Mouse (Mus musculus): ENCODE results near the gene Rpl32.
"Not testable (repeated sequence)": the region's sequence is repeated elsewhere in the genome, so short reads cannot be mapped to it uniquely, and the experiment has no call there.

The Rpl32 gene

DNA sequence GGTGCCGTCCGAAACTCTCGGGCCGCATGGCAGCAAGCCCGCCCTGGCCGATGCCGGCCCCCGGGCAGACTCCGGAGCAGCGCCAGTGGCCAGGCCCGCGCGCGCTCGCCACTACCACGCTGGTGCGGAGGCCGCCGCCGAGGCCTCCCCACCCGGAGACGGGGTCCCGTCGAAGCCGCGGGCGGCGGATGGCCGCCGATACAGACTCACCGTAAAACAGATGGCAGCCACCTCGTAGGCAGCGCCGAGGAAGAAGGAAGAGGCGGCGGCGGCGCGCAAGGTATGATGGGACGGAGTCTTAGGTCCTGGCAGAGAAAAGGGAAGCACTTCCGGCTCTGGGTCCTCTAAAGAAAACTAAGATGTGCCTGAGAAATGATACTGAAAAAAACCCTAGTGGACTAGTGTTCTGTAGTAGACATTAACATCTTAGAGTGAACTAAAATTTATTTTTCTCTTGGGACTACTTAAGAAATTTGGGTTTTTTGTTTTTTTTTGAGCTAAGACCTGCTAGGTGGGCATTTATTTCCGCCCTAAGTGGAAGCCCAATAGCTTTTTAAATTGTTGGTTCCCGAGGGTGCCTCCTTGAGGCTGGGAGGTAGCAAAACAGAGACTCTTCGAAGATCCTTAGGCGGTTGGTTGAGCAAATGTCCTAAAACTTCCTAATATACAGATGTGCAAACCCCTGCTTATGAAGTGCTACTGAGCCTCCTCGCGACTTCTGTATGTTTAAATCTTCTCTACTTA is at the start of gene Rpl32:
TSS of gene Rpl32 (minus strand) at position 260 of the 744 bp plus-strand sequence.
- DNase-seq (ENCODE audit: low spot score in 2 of 2) = peak; percentile 91 to 92

DNA sequence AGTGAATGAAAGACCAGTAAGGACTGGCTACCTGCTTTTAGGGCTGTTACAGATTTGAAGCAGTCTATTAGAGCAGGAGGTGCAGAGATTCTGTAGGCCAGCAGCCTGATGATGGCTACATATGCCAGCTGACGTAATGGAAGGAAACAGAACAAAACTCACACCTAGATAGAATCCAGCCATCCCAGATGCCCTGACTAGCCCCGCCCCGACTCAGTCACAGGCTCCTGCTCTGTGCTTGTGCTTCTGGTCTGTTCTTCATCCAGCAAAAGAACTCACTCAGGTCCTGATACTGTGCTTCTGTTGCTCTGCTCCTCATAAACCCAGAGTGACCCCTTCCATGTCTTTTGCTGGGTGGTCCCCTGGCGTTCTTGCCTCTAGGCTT is 47.8 kb upstream of the Rpl32 start:
- DNase-seq (ENCODE audit: low spot score in 2 of 2) = no peak

DNA sequence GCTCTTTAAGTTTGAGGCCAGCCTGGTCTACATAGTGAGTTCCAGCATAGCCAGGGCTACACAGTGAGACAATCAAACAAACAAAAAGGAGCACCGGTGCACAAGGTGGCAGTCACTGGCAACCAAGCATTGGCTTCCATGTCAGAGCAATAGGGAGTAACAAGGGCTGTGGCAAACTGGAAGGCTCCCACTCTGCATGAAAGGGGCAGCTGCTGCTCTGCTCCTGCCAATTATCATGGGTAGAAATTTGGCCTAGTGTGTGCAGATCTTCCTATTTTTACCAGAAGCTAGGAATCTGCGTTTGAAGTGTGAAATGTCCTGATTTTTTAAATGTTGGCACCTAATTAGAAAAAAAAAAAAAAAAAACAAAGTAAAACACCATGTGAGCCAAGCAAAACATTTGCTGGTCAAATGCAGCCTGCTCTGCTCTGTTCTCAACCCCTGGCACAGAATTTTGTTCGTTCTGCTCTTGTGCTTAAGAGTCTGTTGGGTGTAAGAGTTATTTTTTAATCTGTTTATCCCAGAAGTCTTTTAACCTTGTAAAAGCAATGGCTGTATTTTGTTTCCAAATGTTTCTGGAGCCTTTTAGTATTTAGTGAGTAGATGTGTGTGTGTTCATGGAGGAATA is 47.3 kb upstream of the Rpl32 start:
- no peak for DNase-seq (ENCODE audit: low spot score in 2 of 2)

DNA sequence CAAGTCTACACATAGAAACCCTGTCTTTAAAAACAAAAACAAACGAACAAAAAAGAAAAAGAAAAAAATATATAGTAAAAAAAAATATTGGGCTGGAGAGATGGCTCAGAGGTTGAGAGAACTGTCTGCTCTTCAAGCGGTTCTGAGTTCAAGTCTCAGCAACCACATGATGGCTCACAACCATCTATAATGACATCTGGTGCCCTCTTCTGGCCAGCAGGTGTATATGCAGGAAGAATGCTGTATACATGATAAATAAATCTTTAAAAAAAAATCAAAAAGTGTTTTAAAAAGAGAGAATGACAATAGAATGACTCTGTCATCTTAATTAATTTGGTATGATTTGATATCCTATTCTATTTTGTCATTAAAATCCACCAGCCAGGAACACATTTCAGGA is 45.9 kb upstream of the Rpl32 start:
- DNase-seq (ENCODE audit: low spot score in 2 of 2) = no peak

DNA sequence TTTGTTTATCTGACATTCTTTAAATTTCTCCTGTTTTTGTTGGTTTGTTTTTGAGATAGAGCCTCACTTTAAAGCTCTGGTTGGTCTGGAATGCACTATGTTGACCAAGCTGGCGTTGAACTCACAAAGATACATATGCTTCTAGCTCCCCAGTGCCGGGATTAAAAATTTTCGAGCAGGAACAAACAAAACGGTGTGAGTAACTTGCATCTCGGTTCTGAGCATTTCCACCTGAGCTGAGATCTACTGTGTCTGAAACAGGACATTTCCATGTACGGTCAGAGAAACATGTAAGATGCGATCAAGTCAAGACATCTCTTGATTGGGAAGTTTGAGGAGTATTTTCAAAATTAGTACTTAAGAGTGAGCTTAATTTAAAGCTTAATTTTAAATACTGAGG is 45.4 kb upstream of the Rpl32 start:
- no peak for DNase-seq (ENCODE audit: low spot score in 2 of 2)

DNA sequence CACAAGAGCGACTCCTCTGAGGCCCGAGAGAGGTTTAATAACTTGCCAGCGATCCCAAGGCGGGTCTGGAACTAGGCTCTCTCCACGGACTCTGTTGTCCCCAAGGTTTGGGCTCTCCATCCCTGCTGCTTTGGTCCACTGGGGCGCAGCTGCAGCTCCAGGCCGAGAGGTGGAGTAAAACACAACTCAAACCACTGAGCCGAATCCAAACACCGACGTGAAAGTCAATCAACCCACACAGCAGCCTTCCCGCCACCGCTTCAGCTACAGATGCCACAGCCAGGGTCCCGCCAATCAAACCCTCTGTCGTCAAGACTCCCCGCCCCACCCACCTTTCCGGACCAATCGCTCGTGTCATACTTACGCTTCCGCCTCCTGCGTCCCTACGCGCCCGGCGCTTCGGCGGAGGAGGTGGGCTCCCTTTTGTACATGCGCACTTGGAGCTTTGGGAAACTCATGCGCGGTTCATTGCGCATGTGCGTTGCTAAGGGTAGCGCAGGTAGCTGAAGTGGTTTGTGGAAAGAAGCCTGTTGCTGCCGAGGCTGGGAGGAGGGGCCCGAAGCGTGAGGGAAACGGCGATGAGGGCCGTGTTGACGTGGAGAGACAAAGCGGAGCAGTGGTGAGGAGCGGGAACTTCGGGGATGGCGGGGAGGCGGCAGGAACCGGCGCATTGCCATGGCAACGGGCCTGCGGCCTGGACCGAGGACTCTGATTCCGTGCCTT is 44.7 kb upstream of the Rpl32 start, which contains the start of the genes Mbd4 and Ift122:
TSS of gene Mbd4 (minus strand) at position 281 of the 723 bp plus-strand sequence.
TSS of gene Ift122 (plus strand) at position 380 of the 723 bp plus-strand sequence.
- peak; percentile 99 for DNase-seq (ENCODE audit: low spot score in 2 of 2)

DNA sequence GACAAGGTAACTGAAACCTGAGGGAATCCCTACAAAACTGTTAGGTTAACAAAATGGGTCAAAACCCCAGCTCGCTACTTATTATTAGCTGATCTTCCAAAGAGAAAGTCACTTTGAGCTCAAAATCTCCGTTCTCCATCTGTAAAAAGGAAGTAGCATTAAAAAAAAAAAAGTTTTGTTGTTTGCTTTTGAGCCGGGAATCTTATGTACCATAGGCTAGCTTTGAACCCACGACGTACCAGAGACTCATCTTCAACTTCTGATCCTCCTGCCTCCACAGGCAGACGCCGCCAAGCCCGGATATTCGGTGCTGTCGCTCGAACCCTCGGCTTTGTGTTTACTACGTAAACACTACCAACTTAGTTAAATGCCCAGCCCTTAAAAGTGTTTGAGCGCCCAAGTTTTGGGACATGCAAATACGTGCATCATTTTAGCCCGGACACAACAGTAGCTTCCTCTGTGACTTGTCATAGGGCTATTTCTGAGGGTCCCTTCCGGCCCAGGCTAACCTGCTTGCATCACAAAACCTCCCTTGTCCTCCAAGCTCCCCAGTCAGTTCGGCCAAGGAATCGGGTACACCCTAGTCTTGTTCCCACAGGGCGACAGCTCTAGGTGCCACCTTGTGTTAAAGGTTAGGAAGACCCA is 44.0 kb upstream of the Rpl32 start:
- DNase-seq (ENCODE audit: low spot score in 2 of 2) = peak in 1 of 2 experiments; percentile 33

DNA sequence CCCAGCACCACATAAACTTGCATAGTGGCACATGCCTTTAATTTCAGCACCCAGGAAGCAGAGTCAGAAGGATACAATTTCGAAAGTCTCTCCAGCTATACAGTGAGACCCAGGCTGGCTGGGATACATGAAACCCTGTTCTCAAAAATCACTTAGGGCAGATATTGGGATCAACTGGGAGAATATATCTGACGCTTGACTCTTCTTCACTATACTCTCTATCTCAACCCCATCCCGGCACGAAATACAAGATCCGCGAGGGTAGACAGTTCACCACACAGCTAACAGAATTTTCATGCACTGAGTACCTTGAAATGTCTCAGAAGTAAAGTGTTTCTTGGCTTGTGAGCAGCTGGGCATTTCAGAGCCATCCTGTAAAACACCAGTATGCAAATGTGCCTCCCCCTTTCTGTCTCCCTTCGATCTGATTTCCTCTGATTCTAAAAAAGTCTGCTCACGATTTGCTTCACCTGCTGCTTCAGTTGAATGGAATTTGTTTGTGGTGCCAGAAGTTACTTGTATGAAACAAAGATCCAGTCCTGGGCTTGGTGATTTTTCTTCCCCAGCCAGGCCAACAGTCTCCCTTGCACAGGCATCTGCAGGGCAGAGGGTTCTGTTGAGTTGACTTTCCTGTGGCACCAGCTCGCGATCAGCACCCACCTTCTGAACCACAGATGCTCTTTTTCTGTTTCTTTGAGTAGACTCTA is 40.2 kb upstream of the Rpl32 start:
- no peak for DNase-seq (ENCODE audit: low spot score in 2 of 2)

DNA sequence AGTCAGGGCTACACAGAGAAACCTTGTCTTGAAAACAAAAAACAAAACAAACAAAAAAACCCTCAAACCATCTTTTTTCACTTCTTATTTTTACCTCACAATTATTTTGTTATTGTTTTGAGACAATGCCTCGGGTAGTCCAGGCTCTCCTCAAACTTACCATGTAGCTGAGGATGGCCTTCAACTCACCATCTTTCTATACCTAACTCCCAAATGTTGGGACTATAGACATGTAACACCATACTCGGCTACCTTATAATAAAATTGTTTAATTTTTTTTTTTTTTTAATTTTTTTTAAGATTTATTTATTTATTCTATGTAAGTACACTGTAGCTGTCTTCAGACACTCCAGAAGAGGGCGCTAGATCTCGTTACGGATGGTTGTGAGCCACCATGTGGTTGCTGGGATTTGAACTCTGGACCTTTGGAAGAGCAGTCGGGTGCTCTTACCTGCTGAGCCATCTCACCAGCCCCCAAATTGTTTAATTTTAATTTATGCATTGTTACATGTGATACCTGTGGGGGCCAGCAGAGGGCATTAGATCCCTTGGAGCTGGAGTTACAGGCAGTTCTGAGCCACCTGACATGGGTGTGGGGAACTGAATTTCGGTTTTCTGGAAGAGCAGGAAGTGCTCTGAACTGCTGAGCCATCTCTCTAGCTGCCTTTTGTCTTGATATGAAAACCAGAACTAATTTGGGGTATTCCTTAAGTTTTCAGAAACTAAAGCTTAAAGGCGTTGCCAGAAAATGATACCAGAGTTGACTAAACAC is 38.3 kb upstream of the Rpl32 start:
- peak; percentile 63 to 65 for DNase-seq (ENCODE audit: low spot score in 2 of 2)

DNA sequence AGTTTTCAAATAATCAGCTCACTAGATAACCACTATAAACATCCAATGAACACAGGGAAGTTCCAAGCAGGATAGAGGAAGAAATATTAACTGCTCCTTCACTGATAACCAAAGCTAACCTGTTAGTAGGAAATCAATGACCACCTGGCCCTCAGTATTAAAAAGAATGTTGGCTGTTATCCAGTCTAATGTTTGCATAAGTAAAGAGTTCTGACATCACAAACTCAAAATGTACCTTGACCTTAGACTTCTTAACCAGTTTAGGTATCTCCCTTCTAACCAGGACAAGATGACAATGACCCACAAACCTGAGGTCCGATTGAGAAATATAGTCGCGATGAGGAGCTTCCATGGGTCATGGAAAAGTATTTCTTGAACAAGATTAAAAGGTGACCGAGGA is 36.5 kb upstream of the Rpl32 start:
- DNase-seq (ENCODE audit: low spot score in 2 of 2) = no peak

DNA sequence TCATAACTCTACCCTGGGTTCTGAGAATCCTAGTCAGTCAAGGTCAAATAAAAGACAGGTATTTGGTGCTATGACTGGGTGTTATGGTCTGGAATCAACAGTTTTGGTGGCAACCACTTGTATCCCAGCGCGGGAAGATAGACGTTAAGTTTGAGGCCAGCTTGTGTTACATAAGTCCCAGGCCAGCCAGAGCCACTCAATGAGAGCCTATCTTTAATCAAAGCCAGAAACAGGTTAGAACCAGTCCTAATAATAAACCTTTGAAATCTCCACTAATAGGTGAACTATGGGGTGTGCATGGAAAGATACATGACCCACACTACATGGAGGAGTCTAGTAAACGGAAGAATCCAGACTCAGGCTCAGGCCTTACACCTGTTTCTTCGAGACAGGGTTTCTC is 30.2 kb upstream of the Rpl32 start:
- no peak for DNase-seq (ENCODE audit: low spot score in 2 of 2)

DNA sequence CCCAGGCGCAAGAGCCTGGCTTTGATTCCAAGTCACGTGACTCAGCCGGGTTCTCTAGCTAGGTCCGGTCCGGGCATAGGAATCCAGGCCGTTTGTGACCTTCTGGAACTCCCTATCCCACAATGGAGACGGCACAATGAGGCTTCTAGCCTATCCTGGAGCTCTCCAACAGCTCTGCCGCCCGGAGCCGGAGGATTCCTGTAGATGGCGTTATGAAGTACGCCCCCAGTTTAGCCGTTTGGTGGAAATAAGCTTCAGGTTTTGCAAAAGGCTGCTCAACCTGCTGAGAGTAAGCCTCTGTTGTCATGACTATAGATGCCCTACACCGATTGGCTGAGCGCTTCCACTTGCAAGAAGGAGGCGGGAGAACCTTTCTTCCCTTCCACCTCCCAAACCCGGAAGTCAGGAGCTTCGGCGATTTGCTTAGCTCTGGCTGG is 29.6 kb upstream of the Rpl32 start, which contains the start of gene Efcab12:
TSS of gene Efcab12 (minus strand) at position 252 of the 437 bp plus-strand sequence.
- DNase-seq (ENCODE audit: low spot score in 2 of 2) = peak; percentile 86 to 91

DNA sequence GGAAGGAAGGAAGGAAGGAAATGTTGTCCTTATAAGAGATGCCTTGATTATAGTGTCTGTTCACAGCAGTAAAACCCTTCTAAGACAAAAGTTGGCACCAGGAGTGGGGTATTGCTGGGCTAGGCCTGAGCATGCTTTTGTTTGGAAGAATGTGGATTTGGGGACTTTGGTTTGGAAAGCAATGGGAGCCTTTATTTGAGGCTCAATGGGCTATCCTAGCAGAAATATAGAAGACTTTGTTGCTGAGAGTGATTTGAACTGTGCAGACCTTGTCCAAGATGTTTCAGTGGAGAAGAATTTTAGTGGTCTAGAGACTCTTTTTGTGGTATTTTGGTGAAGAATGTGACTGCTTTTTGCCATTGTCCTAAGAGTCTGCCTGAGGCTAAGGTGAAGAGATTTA is 25.3 kb upstream of the Rpl32 start:
- no peak for DNase-seq (ENCODE audit: low spot score in 2 of 2)

DNA sequence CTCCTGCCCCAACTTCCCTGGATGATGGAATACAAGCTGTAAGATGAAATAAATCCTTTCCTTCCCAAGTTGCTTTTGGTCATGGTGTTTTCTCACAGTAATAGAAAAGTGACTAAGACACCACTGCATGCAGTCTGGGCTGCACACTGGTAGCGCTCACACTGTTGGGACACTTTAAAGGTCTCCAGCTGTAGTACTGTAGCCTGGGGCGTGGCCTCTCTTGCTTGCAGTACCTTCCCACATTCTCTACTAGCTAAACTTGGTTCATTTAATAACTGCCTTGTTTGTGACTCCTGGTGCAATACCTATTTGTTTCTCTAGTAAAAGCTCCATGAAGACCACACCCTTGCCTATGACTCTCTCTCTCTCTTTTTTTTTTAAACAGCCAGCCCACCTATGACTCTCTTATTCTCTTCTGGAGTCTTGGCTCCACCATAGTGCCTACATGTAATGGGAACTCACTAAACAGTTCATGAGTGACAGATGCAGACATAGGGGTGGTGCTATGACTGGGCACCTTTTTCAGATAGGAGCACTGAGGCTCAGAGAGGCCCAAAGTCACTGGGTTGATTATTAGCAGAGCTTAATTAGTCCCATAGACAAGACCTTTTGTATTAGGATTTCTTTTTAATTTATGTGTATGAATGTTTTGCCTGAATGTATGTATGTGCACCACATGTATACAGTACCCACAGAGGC is 23.8 kb upstream of the Rpl32 start:
- no peak for DNase-seq (ENCODE audit: low spot score in 2 of 2)

DNA sequence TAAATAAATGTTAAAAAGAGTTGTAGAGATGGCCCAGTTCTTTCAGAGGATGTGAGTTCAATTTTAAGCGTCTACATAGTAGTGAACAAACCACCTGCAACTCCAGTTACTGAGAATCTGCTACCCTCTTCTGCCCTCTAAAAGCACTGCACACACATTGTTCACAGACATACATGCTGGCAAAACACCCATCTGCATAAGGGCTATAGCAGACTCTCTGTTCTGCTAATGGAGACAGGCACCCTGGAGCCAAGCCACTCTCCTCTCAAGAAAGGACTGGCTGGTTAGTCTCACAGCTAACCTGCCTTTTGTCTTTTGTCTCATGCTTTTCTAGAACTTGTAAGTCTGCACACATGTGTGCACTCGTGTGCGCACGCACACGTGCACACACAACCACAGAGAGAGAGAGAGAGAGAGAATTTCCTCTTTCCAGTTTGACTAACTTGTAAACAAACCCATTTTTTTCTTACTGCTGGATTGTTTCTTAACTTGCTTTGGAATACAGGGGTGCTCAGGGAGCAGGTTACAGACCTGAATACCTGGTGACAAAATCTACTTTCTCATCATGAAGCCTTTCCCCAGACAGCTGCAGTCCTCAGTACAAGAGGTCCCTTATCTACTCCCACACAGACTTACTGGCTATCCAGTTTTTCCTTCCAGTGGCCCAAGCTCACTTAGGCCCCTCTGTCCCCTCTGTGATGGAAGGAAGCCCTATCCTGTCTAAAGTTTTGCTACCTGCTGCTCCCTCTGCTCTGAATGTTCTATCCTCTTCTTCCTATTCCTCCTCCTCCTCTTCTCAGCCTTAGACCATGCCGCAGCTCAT is 22.4 kb upstream of the Rpl32 start:
- no peak for DNase-seq (ENCODE audit: low spot score in 2 of 2)

DNA sequence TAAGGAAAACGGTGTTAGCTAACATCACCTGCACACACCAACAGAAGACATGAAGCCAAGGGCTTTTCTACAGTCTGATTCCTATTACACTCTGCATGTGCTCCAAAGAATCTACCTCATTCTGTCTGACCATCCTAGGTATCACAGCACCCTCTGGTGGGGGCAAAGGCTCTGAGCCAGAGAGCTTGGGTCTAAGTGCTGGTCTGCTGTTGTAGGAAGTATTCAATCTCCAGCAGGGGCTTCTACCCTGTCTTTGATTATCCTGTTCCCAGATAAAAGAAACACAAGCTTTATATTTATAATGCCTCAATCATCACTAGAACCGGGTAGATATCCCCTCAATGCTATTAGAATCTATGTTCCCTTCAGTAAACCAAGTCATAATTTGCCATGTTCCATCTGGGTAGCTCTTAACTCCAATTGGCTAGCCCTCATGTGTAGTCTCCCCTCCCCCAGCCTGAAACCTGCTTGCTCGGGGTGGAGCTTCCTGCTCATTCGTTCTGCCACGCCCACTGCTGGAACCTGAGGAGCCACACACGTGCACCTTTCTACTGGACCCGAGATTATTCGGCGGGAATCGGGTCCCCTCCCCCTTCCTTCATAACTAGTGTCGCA is 15.4 kb upstream of the Rpl32 start:
- not testable (repeated sequence) for DNase-seq (ENCODE audit: low spot score in 2 of 2)

DNA sequence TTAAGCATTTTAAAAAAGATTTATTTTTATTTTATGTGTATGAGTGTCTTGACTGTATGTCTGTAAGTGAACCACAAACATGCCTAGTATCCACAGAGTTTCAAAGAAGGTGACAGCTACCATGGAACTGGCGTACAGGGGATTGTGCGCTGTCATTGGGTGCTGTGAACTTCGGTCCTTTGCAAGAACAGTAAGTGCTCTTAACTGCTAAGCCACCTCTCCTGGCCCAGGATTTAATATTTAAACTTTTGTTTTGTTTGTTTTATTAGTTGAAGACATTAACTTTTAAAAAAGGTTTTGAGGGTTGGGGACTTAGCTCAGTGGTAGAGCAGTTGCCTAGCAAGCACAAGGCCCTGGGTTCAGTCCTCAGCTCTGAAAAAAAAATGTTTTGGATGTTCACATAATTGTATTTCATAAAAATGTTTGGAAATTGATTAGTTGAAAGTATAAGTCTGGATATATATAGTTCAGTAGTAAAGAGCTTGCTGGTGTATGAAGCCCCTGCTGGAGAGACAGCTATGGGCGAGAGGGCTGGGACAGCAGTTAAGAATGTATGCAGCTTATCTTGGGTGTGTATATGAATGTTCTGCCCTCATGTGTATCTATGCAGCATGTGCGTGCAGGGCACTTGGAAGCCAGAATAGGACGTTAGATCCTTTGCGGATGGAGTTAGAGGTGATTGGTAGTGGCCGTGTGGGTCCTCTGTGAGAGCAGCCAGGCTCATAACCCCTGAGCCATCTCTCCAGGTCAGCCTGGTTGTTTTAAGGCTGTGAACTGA is 12.9 kb upstream of the Rpl32 start:
- no peak for DNase-seq (ENCODE audit: low spot score in 2 of 2)

DNA sequence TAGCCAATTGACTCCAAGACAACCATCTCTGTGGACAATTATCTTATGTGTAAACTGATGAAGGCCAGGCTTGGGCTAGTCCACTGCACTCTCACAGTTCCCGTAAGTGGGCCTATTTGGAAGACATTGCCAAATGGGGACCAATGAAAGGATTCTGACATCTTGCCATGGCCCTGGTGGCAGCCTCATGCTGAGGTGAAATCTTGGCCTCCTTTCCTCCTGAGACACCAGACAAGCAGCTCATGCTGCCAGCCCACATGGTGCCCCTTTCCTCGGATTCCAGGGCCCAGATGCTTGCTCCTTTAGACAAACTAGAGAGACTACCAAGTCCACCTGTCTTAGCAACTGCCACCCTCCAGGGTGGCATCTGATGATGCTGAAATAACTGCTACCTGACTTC is 9.6 kb upstream of the Rpl32 start:
- no peak for DNase-seq (ENCODE audit: low spot score in 2 of 2)

All from right cerebral cortex, postnatal 10 days (tissue).